Mouse (Mus musculus) ovary, postnatal 10 days (tissue): ENCODE measurements around the gene Klf15.

ENCODE experiments used
- DNase-seq: peaks from one replicate; pipeline ENCODE4 v3.0.0; 2022; ENCODE audit warnings: low spot score

The Klf15 gene

GRCm38 (mm10) chr6:90462181-90462706 lies at the start of gene Klf15:
Gene Klf15 (plus strand): TSS chr6:90462576.
- peak; percentile 50 for DNase-seq

DNA sequence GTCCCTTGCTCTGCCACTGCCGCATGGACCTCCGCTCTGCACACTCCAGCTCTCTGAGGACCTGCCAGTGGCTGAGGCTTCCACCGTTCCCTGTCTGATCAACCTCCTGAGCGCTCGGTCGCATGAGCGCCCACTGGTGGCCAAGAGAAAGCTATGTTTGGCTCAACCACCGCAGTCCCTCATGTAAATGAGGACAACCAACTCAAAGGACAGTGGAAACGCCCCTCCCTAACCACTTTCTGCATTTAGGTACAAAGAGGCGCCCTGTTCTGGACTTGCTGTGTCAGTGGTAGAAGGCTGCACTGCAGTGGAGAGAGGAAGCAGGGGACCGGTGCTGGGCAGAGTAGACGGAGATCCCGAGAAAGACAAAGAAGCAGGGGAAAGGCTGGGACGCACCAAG lies 39.8 kb upstream of the Klf15 start:
- DNase-seq = peak; percentile 45

- no peak for DNase-seq
Observed at GRCm38 (mm10) chr6:90425361-90425760, 37.0 kb upstream of the Klf15 start.

DNA sequence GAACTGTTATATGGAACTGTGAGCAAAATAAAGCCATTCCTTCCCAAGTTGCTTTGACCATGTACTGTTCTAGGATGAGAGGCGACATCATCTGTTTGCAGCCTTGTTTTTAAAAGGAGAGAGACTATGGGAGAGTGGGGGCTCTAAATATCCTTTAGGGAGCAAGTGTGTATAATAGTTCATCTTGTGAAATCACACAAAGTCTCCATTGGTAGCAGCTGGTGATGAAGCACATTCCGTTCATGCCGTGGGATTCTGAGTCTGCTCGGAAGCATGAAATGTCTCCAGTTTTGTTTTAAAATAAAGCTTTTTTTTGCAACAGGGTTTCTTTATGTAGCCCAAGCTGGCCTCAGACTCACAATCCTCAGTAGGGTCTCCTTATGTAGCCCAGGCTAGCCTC lies 36.4 kb upstream of the Klf15 start:
- DNase-seq = no peak

DNA sequence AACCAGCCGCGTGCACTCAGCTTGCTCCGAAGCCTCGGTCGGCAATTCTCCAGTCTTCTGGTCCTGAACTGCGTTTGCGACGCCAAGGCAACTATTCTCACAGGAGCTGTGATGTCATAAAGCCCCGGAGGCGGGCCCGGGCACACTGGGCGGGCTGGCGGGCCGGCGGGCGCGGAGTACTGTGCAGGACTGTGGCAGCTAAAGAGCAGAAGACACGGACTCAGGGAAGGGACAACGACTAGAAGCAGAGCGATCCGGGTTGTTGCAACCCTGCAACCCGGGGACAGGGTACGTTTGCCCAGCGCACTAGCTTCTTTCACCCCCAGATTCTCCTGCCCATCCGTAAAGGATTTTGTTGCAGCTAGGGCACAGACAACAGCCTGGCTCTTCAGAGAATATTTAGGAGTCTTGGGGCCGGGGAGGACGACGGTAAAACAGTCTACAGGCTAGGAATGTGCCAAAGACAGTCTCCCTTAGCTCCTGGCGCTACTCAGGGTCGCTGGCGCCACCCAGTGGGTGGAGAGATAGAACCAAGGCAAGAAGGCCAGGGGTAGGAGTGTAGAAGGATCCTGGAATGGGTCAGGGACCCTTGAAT lies 33.9 kb upstream of the Klf15 start, which contains the start of gene Cfap100:
Gene Cfap100, minus strand, starts transcription at position 418 of the 595 bp plus-strand sequence.
- DNase-seq = peak; percentile 31

DNA sequence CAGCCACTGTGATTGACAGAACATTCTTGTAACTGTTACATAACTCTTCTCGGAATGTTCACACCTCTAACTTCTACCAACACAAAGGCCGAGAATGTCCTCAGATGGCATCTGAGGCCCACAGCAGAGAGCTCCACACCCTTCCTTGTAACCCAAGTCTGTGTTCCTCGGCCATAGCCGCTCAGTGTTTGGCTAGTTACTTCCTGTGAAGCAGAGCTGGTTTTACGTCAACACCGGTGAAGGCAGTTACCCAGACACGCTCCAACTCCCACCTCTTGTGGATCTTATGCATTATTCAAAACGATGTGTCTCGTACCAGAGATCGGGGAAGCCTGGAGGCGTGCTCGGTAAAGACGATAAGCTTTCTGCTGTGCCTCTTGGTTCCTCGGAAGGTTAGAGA lies 32.5 kb upstream of the Klf15 start:
- DNase-seq = no peak

GRCm38 (mm10) chr6:90431487-90431886 lies 30.9 kb upstream of the Klf15 start:
- no peak for DNase-seq

- no peak for DNase-seq
Observed at GRCm38 (mm10) chr6:90434687-90435086, 27.7 kb upstream of the Klf15 start.

DNA sequence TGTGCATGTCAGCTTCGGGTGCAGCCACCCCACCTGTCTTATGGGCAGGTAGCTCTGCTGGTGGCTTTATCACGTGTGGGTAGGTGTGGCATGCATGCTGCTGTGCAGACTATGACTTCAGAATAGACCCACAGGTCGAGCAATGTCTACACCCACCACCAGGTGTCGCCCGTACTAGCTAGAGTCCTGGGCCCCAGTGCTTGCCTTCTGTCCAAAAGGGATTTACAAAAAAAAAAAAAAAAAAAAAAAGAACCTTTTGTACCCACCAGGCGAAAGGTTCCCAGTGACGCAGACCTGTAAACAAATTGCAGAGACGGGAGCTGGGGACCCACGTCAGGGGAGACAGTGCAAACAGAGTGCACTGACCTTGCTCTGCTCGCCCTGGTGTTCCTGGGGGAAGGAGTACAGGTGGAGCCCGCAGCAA lies 27.2 kb upstream of the Klf15 start:
- DNase-seq = peak; percentile 59

DNA sequence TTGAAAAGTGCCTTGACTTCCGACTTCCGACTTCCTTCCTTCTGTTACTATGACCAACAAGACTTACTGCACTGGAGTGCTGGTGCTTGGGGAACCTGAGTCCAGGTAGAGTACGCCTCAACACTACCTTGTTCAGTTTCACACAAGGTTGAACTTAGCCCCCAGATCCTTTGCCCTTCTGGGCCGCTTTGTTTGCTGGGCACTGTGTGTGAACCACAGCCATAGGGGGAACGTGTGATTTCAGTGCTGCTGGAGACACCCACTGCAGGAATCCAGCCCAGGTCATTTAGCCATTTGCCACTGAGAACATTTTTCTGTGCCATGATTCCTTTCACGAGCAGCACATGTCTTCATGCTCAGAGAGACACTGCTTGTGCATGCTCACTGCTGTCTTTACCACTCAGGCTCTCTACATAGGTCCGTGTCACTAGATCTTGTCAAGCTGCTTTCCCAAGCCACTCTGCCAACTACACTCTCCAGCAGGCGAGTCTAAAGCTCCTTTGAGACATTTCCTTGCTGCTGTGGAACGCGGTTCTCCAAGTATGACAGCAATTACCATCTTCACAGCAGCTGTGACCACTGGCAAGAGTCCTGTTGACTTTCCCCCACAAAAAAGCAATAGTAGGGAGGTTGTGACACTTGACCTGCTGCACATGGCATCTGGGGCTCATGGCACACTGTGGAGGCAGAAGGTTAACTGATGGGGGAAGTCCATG lies 26.0 kb upstream of the Klf15 start:
- no peak for DNase-seq

GRCm38 (mm10) chr6:90437041-90437440 lies 25.3 kb upstream of the Klf15 start:
- DNase-seq = no peak

DNA sequence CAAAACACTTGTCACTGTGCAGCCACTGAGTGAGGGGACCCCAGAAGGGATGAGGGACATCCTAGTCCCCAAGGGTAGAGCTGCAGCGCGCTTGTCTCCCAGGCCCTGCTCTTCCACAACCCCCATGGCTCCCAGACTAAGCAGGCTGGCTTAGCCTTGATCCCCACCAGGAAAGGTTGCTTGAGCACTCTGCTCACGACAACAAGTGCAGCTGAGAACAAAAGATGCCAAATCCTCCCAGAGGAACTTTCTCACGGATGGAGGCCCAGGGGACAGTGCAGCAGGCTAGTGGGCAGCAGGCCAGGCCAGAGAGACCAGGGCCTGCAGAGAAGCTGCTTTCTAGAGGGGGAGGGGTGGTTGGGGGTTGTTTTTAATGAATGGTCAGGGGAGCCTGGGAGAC lies 15.5 kb upstream of the Klf15 start:
- DNase-seq = no peak

DNA sequence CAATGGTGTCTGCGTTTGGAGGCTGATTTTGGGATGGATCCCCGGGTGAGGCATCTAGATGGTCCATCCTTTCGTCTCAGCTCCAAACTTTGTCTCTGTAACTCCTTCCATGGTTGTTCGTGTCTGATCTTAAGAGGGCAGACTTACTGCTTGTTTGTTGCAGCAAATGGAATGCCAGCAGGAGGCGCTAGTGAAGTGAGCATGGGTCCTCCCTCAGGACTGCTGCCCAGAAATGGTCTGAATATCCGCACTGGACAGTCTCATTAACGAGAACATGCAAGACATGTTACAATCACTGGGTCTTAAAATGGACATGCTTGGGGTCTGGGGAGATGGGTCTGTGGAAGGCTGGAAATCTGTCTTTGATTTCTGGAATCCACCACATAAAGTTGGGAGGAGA lies 12.2 kb upstream of the Klf15 start:
- DNase-seq = peak; percentile 63

GRCm38 (mm10) chr6:90450697-90451096 lies 11.7 kb upstream of the Klf15 start:
- DNase-seq = no peak

GRCm38 (mm10) chr6:90451512-90451911 lies 10.9 kb upstream of the Klf15 start:
- DNase-seq = no peak

- no peak for DNase-seq
Observed at GRCm38 (mm10) chr6:90452603-90453002, 9.8 kb upstream of the Klf15 start.

- DNase-seq = no peak
Observed at GRCm38 (mm10) chr6:90453751-90454150, 8.6 kb upstream of the Klf15 start.

DNA sequence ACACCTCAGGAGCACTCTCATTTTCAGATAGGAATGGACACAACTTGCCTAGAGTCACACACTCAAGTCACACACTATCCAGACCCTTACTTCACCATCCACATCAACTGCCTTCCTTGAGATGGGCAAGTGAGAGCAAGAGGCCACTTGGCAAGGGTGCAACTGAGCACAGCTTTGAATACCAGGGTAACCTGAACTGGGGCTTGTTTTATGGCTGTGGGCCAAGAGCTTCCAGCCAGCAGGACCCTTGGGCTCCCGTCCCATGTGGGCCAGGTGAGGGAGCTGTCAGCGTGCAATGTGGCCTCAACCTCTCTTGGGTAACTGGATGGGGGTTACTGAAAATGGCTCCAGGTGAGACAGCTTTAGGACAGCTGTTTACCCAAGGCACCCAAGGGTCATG lies 5.0 kb upstream of the Klf15 start:
- DNase-seq = no peak

- DNase-seq = no peak
Observed at GRCm38 (mm10) chr6:90461181-90461580, 1.2 kb upstream of the Klf15 start.

GRCm38 (mm10) chr6:90461771-90462170 lies 605 bp upstream of the Klf15 start:
- DNase-seq = no peak

DNA sequence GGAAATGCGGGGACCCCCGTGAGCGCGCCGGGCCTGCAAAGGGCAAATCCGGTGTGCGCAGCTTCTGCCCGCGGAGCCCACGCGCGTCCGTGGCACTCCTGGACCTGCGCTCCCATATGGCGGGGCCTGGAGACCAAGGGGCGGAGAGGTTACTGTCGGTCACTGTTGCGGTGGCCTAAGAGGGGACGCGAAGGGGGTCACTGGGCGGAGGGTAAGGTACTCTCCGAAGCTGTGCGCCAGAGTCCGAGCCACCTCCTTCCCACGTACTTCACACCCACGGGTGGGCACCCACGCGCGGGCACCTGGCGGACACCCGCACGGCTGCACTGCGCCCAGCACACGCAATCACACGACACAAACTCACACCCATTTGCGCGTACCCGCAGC lies 458 bp downstream of the Klf15 start:
- DNase-seq = no peak

DNA sequence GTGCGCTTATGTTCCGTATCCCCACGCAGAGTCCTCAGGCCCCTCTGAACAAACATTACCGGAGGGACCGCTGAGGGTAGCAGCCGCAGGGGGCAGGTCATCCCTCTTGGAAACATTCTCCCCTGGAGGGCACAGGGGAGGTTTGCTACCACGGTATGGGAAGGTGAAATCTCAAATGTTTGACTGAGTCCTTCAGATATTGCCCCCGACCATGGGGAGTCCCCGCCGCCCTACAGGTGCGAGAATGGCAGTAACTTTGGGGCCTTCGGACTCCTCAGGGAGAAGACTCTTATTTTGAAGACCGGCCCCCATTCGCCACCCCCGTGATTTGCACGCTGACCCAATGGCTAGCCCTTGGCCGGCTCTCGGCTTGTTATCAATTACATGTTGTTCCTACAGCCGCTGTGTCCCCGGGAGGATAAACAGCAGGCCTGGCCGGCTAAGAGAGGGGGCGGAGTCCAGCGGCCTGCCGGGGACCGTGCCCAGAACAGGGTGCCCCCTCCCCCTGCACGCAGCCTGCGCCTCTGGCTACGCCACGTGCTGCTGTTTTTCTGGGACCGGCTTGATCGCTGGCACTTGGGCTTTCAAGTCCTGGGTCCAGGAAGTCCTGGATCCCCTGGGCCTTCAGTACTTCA lies 969 bp downstream of the Klf15 start:
- DNase-seq = peak; percentile 75

DNA sequence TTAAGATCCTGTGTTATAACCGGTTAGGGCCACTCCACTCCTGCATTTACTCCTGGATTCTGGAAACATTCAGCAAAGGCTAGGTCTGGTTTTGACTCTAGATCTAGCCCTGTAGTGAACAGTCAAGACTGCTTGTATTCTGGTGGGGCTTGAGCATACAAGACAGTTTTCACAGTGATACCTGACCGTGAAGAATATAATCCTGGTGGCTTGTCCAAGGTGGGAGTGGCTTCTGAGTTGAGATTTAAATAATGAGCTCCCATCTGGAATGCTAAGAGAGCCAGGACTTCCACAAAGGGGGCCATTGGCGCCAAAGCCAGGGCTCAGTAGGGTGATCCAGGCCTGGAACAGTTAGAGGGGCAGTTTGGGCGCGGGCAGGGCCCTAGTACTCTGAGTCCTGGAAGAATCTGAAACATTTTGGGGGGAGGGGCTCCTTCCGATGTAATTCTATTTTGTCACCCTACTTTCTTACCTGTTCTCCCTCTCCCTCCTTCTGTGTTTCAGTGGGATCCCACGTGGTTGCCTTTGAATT lies 1.6 kb downstream of the Klf15 start:
- no peak for DNase-seq
